Mouse (Mus musculus) heart, embryonic 10.5 days (tissue): Measurements from ENCODE around the gene Vegfb. TPM values are rescaled to one million over a fixed set of nuclear protein-coding genes. Genes with fewer than 3 reads are reported as not detected.
"Not testable (repeated sequence)": the region's sequence is repeated elsewhere in the genome, so short reads cannot be mapped to it uniquely, and the experiment has no call there.

ENCODE experiments used
- DNase-seq: peaks from one replicate; pipeline ENCODE4 v3.0.0-alpha.2; 2017; ENCODE audit warnings: low spot score
- H3K27ac ChIP-seq: fragments of 300-500 bp; sonication (generic); 2 replicates; pipeline ENCODE4 v1.5.1; 2016; ENCODE audit warnings: mild to moderate bottlenecking
- H3K27me3 ChIP-seq: fragments of 300-500 bp; sonication (generic); 2 replicates; pipeline ENCODE4 v1.6.1; 2016; ENCODE audit warnings: mild to moderate bottlenecking; ENCODE audit not compliant: poor library complexity, insufficient read depth, severe bottlenecking
- H3K36me3 ChIP-seq: fragments of 300-500 bp; sonication (generic); 2 replicates; pipeline ENCODE4 v1.6.1; 2016; ENCODE audit warnings: mild to moderate bottlenecking, moderate library complexity
- H3K4me1 ChIP-seq: fragments of 300-500 bp; sonication (generic); 2 replicates; pipeline ENCODE4 v1.6.1; 2016; ENCODE audit warnings: mild to moderate bottlenecking
- H3K4me3 ChIP-seq: fragments of 300-500 bp; sonication (generic); 2 replicates; pipeline ENCODE4 v1.5.1; 2016; ENCODE audit warnings: mild to moderate bottlenecking, moderate library complexity
- H3K9me3 ChIP-seq: fragments of 300-500 bp; sonication (generic); 2 replicates; pipeline ENCODE4 v1.6.1; 2016; ENCODE audit warnings: mild to moderate bottlenecking, moderate library complexity
- WGBS: fragments of 180-500 bp; shearing (Covaris S2); methylation state at CpG from one replicate; pipeline ENCODE4 v1.1.7; 2016; 5-methylcytosine and 5-hydroxymethylcytosine counted together
- polyA plus RNA-seq: library from polyadenylated mRNA; unstranded; fragments of >200 nt; fragmentation: Nextera tagmentation; extraction: Ambion mirVana; gene quantifications from 2 replicates; pipeline ENCODE4 v1.2.1, GENCODE M21; 2016

Gene Vegfb
- polyA plus RNA-seq, 1 experiment from 2014 or later = 53.0 TPM

GRCm38 (mm10) chr19:6999360-7000063 lies 12.1 kb upstream of the Vegfb start:
- H3K27ac ChIP-seq = no peak overlapping the region
- H3K9me3 ChIP-seq = no peaks in the 10 kb centered on the region
- peaks cover 34% of the 10 kb centered on the region for H3K36me3 ChIP-seq
- DNase-seq = no peak
- no peaks in the 10 kb centered on the region for H3K27me3 ChIP-seq
- 93% methylated on average over 19 of the region's 19 CpGs for WGBS
- H3K4me3 ChIP-seq = no peak overlapping the region
- H3K4me1 ChIP-seq = peaks cover 33% of the 10 kb centered on the region

DNA sequence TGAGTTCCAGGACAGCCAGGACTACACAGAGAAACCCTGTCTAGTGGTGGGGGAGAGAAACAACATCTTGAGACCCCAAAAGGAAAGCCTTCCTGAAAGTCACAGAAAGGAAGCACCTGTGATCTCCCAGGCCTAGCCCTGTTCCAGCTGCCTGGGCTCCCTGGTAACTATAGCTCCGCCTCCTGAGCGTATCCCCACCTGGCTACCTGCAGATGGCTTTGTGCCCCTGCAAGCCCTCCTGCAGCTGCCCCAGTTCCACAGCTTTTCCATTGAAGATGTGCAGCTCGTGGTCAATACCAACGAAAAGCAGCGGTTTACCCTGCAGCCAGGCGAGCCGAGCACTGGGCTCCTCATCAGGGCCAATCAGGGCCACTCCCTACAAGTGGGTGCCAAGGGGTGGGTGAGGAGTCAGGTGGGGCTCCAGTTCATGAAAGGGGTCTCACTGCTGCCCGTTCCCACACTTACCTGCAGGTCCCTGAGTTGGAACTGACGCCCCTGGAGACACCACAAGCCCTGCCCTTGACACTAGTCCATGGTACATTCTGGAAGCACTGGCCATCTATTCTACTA lies 10.4 kb upstream of the Vegfb start:
- H3K4me3 ChIP-seq = no peak overlapping the region
- no peaks in the 10 kb centered on the region for H3K9me3 ChIP-seq
- WGBS = 75% methylated on average over 9 of the region's 9 CpGs
- peaks cover 46% of the 10 kb centered on the region for H3K4me1 ChIP-seq
- no peaks in the 10 kb centered on the region for H3K27me3 ChIP-seq
- DNase-seq = no peak
- H3K36me3 ChIP-seq = peaks cover 34% of the 10 kb centered on the region
- no peak overlapping the region for H3K27ac ChIP-seq

DNA sequence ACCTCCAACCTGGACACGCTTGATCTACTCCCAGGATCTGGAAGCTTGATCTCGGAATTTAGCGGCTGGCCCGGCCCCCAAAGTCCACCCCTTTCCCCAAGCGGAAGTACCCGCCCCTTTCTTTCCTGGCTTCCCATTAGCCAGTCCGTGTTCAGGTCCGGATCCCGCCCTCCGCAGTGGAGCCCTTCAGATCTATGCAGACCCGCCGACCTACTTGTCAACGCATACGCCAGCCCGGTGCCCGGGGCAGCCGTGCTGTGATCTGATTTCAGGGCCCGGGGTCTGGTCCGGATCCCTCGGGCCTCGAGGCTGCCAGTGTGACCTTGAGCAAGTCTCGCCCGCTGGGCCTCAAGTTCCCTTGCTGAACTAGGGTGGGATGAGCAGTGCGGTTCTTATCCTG lies 8.6 kb upstream of the Vegfb start, which contains the start of the genes Nudt22 and Trpt1:
Nudt22 (minus strand) TSS at position 112 of the 400 bp plus-strand sequence.
Trpt1 (plus strand) TSS at position 126 of the 400 bp plus-strand sequence.
- Histone ChIP-seq H3K9me3 (no peaks in the 10 kb centered on the region), H3K4me3 (peak within 1 kb of the TSS; percentile 73), H3K36me3 (peaks cover 29% of the 10 kb centered on the region), H3K27me3 (no peaks in the 10 kb centered on the region), H3K27ac (peak within 1 kb of the TSS; percentile 89), H3K4me1 (peaks cover 58% of the 10 kb centered on the region)
- peak; percentile 96 for DNase-seq
- WGBS = under 1% methylated on average over 24 of the region's 24 CpGs

DNA sequence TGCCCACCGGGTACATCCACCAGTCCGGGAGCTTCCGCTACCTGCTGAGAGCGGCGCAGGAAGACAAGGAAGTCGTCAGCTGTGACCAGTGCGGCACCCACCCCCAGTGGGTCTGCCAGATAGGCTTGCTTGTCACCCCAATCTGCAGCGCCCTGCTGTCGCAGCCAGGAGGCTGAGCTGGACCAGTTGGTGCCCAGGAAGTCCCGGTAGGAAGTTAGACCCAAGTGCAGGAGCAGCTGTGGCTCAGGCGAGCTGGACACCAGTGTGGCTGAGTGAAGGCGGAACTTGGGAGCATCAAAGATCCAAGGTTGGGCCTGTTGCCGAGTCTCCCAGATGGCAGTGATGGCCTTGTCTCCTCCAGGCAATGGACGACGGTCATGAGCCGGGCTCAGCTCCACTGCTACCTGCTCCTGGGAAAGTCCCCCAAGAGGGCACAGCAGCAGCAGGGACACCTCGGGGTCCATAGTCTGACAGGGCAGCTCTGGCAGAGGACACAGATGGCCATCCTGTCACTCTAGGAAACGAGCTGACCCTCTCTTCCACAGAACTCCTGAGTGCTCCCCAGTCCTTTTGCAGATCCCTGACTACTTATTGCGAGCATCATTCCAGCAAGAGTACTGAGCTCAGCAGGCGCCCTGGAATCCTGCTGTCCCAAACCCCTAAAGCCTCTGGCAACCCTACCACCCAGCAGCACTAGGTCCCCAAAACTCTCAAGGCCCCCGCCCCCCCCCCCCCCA lies 8.0 kb upstream of the Vegfb start:
- WGBS = 51% methylated on average over 20 of the region's 21 CpGs
- no peaks in the 10 kb centered on the region for H3K27me3 ChIP-seq
- peaks cover 27% of the 10 kb centered on the region for H3K36me3 ChIP-seq
- H3K4me3 ChIP-seq = peak overlapping the region; percentile 73
- H3K4me1 ChIP-seq = peaks cover 58% of the 10 kb centered on the region
- peak overlapping the region; percentile 89 for H3K27ac ChIP-seq
- H3K9me3 ChIP-seq = no peaks in the 10 kb centered on the region
- no peak for DNase-seq

DNA sequence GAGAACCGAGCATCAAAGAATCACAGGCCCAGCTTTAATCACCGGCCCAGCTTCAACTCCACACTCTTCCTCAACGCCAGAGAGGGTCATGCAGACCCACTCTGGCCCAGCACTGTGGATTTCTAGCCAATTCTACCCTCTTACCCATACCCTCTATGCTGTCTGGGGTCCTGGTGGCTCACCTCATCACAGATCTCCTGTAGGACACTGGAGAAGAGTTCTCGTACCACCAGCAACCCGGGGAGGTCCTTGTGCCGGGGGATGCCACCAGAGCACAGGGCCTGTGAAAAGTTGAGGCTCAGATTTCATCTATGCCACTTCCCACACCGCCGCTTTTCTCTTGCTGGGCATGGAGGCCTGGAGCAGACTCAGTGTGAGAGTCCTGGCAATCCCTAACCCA lies 7.0 kb upstream of the Vegfb start:
- Histone ChIP-seq H3K27ac (0 out of 2 replicates have a peak overlapping the region, but pooled peaks have one; percentile 89), H3K36me3 (peaks cover 19% of the 10 kb centered on the region), H3K27me3 (no peaks in the 10 kb centered on the region), H3K4me1 (peaks cover 58% of the 10 kb centered on the region), H3K4me3 (peak overlapping the region; percentile 73), H3K9me3 (no peaks in the 10 kb centered on the region)
- no peak for DNase-seq
- 86% methylated on average over 8 of the region's 8 CpGs for WGBS

DNA sequence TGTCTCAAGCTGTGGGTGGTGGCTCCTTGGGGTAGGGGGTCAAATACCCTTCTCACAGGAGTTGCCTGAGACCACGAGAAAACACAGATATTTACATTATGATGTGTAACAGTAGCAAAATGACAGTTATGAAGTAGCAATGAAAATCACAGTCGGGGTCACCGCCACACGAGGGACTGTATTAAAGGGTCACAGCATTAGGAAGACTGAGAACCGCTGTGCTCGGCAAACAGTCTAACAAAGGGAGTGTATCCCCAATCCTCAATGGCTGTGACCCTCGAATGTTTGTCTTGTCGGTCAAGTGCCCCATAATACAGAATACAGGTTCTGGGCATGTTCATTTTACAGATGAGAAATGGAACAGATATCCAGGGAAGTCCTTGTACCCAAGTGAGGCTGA lies 6.6 kb upstream of the Vegfb start:
- H3K27ac ChIP-seq = no peak overlapping the region
- peaks cover 18% of the 10 kb centered on the region for H3K36me3 ChIP-seq
- no peaks in the 10 kb centered on the region for H3K9me3 ChIP-seq
- WGBS = 88% methylated on average over 8 of the region's 8 CpGs
- H3K4me3 ChIP-seq = no peak overlapping the region
- peaks cover 58% of the 10 kb centered on the region for H3K4me1 ChIP-seq
- no peak for DNase-seq
- no peaks in the 10 kb centered on the region for H3K27me3 ChIP-seq

GRCm38 (mm10) chr19:6993011-6993770 lies 5.7 kb upstream of the Vegfb start:
- no peaks in the 10 kb centered on the region for H3K9me3 ChIP-seq
- 61% methylated on average over 14 of the region's 14 CpGs for WGBS
- peak overlapping the region; percentile 87 for H3K27ac ChIP-seq
- DNase-seq = no peak
- H3K4me1 ChIP-seq = peaks cover 61% of the 10 kb centered on the region
- peaks cover 9% of the 10 kb centered on the region for H3K36me3 ChIP-seq
- H3K4me3 ChIP-seq = peak overlapping the region; percentile 70
- no peaks in the 10 kb centered on the region for H3K27me3 ChIP-seq

DNA sequence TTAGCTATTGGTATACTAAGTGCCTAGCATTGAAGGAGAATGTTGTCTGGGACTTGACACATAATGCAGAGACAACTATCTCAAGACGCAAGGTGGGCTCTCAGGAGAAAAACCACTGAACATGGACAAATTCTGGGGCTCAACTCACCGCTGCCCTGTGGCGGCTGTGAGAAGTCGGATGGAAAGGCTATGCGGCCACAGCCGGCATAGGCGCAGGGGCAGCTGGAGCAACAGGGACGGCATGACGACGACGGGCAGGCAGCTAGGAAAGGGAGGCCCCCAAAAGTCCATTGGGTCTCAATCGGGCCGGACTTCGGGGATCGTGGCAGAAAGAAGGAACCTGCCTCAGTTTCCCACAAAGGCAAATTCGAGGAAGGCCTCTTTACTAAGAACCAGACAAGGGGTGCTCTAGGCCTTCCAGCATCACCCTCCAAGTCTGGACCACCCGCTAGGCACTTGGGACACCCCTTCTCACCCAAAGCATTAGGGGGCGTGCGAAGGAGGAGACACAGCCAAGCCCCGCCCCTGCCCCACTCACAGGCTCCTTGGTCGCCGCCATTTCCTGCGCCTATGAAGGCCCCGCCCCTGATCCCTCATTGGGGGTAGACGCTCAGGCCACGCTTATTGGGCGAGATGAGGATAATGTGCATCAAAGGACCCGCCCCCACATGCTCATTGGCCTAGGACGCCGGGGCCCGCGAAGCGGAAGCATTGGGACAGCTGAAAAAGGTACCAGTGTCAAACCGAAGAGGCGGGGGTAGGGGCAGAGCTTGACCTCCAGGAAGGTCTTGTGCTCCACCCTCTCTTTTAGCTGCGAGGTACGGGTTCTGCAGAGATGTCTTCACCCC lies 4.8 kb upstream of the Vegfb start, which contains the start of gene Dnajc4:
Dnajc4 (minus strand) TSS at position 562 of the 848 bp plus-strand sequence.
- no peaks in the 10 kb centered on the region for H3K27me3 ChIP-seq
- WGBS = 2% methylated on average over 37 of the region's 37 CpGs
- 0 out of 2 replicates have a peak, but pooled peaks cover 5% of the 10 kb centered on the region for H3K36me3 ChIP-seq
- peaks cover 63% of the 10 kb centered on the region for H3K4me1 ChIP-seq
- H3K4me3 ChIP-seq = peak within 1 kb of the TSS; percentile 70
- no peaks in the 10 kb centered on the region for H3K9me3 ChIP-seq
- peak within 1 kb of the TSS; percentile 87 for H3K27ac ChIP-seq
- peak; percentile 99 for DNase-seq

DNA sequence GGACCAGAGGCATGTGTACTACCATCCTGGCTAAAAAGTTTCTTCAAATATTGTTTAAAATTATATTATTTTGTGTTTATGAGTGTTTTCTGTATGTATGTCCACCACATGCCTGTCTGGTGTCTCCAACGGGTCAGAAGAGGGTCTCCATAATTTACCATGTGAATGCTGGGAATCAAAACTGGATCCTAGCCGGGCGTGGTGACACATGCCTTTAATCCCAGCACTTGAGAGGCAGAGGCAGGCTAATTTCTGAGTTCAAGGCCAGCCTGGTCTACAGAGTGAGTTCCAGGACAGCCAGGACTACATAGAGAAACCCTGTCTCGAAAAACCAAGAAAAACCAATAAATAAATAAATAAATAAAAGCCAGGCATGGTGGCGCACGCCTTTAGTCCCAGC lies 3.7 kb upstream of the Vegfb start:
- H3K27ac ChIP-seq, H3K36me3 ChIP-seq, DNase-seq, H3K27me3 ChIP-seq, H3K4me3 ChIP-seq, H3K9me3 ChIP-seq: not testable (repeated sequence)
- H3K4me1 ChIP-seq = peaks cover 63% of the 10 kb centered on the region
- 90% methylated on average over 6 of the region's 6 CpGs for WGBS

DNA sequence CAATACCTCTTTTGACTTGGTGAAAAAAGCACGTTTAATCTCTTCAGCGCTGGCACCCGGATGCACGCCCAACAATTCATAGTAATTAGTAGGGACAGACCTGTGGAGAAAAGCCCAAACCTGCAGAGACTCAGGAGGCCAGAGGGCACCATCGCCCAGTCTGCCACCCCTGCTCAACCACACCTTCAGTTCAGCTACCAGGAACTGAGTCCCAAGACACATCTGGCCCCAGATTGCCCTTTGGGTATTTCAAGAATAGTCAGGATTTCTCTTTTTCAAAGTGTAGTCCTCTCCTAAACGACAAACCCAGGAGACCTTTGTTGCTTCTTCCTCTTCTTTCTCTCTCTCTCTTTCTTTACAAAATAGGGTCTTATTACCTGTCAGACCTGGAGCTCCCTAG lies 3.3 kb upstream of the Vegfb start:
- Histone ChIP-seq H3K4me3 (no peak overlapping the region), H3K4me1 (peaks cover 65% of the 10 kb centered on the region), H3K9me3 (no peaks in the 10 kb centered on the region), H3K36me3 (peaks cover 9% of the 10 kb centered on the region; the same call in 1 of the 2 replicates), H3K27ac (no peak overlapping the region), H3K27me3 (no peaks in the 10 kb centered on the region)
- DNase-seq = no peak
- 81% methylated on average over 6 of the region's 6 CpGs for WGBS

- Histone ChIP-seq H3K4me3 (no peak overlapping the region), H3K9me3 (no peaks in the 10 kb centered on the region), H3K4me1 (peaks cover 58% of the 10 kb centered on the region), H3K27ac (no peak overlapping the region), H3K27me3 (no peaks in the 10 kb centered on the region), H3K36me3 (peaks cover 22% of the 10 kb centered on the region)
- 83% methylated on average over 8 of the region's 8 CpGs for WGBS
- DNase-seq = no peak
Measured at GRCm38 (mm10) chr19:6989251-6989650, 1.8 kb upstream of the Vegfb start.

- Histone ChIP-seq H3K4me1 (peaks cover 48% of the 10 kb centered on the region), H3K9me3 (no peaks in the 10 kb centered on the region), H3K27ac (peak overlapping the region; percentile 98), H3K4me3 (peak overlapping the region; percentile 98), H3K27me3 (no peaks in the 10 kb centered on the region), H3K36me3 (peaks cover 34% of the 10 kb centered on the region)
- WGBS = 9% methylated on average over 8 of the region's 8 CpGs
- DNase-seq = no peak
Measured at GRCm38 (mm10) chr19:6987904-6988285, 444 bp upstream of the Vegfb start.
